Mouse (Mus musculus) MEL (cell line): ENCODE data around the gene Slc4a4. TPM values are rescaled to one million over a fixed set of nuclear protein-coding genes. Genes with fewer than 3 reads are reported as not detected.

Source experiments
- DNase-seq: peaks from one replicate; pipeline ENCODE4 v3.0.0; 2011; ENCODE audit warnings: low read depth, low spot score
- H3K27ac ChIP-seq: 2 replicates; pipeline ENCODE4 v1.5.1; 2012; ENCODE audit warnings: low read depth, mild to moderate bottlenecking, control low read depth, low read length, moderate library complexity; ENCODE audit not compliant: control insufficient read depth
- H3K27me3 ChIP-seq, 2 experiments: fragments of 150-350 bp in 1 of 2; sonication (generic) in 1 of 2; 2 replicates each; pipeline ENCODE4 v1.6.1; 2012; ENCODE audit warnings: low read length in 2 of 2, mild to moderate bottlenecking in 2 of 2, improper control_type of control experiment in 1 of 2, moderate library complexity in 1 of 2; ENCODE audit not compliant: insufficient read depth in 2 of 2, control insufficient read depth in 1 of 2
- H3K36me3 ChIP-seq, 2 experiments: 2 replicates each; pipeline ENCODE4 v1.6.1; 2012 to 2014; ENCODE audit warnings: low read length in 2 of 2, improper control_type of control experiment in 1 of 2, inconsistent platforms in 1 of 2, mild to moderate bottlenecking in 1 of 2; ENCODE audit not compliant: insufficient read depth in 2 of 2, control insufficient read depth in 1 of 2
- H3K4me1 ChIP-seq, 2 experiments: fragments of 150-350 bp in 1 of 2; sonication (generic) in 1 of 2; 2 replicates each; pipeline ENCODE4 v1.6.1; 2012; ENCODE audit warnings: low read length in 2 of 2, improper control_type of control experiment in 1 of 2, mild to moderate bottlenecking in 1 of 2; ENCODE audit not compliant: insufficient read depth in 2 of 2, control insufficient read depth in 1 of 2
- H3K4me3 ChIP-seq, 2 experiments: fragments of 150-350 bp in 1 of 2; sonication (generic) in 1 of 2; 2 replicates each; pipeline ENCODE4 v1.5.1; 2012; ENCODE audit warnings: low read depth in 2 of 2, low read length in 2 of 2, mild to moderate bottlenecking in 2 of 2, moderate library complexity in 2 of 2, control low read depth in 1 of 2, improper control_type of control experiment in 1 of 2; ENCODE audit not compliant: control insufficient read depth in 1 of 2, insufficient read depth in 1 of 2
- H3K79me2 ChIP-seq: 2 replicates; pipeline ENCODE4 v1.6.1; 2012; ENCODE audit warnings: mild to moderate bottlenecking, low read length, moderate library complexity; ENCODE audit not compliant: control insufficient read depth, poor library complexity, insufficient read depth
- H3K9ac ChIP-seq: 2 replicates; pipeline ENCODE4 v1.6.1; 2012; ENCODE audit warnings: low read depth, mild to moderate bottlenecking, control low read depth, low read length, moderate library complexity; ENCODE audit not compliant: control insufficient read depth, poor library complexity, severe bottlenecking
- H3K9me3 ChIP-seq: fragments of 150-350 bp; sonication (generic); replicated peaks from 2 replicates; pipeline ENCODE4 v1.6.1; 2012; ENCODE audit warnings: mild to moderate bottlenecking, low read length, improper control_type of control experiment, moderate library complexity; ENCODE audit not compliant: insufficient read depth
- BHLHE40 ChIP-seq: IDR thresholded peaks from 2 replicates; pipeline ENCODE4 v1.6.1; 2012; ENCODE audit warnings: low read depth, mild to moderate bottlenecking, inconsistent platforms, low read length, improper control_type of control experiment, borderline replicate concordance
- CHD1 ChIP-seq: IDR thresholded peaks from 2 replicates; pipeline ENCODE4 v1.6.1; 2012; ENCODE audit warnings: low read depth, mild to moderate bottlenecking, inconsistent platforms, low read length, improper control_type of control experiment
- ELF1 ChIP-seq: IDR thresholded peaks from 2 replicates; pipeline ENCODE4 v1.6.1; 2014; ENCODE audit warnings: low read depth, mild to moderate bottlenecking, inconsistent platforms, low read length, improper control_type of control experiment, moderate library complexity
- ETS1 ChIP-seq: IDR thresholded peaks from 2 replicates; pipeline ENCODE4 v1.6.1; 2012; ENCODE audit warnings: low read depth, mild to moderate bottlenecking, inconsistent platforms, low read length, improper control_type of control experiment, moderate library complexity
- GABPA ChIP-seq: IDR thresholded peaks from 2 replicates; pipeline ENCODE4 v1.6.1; 2012; ENCODE audit warnings: low read depth, mild to moderate bottlenecking, inconsistent platforms, low read length, improper control_type of control experiment, moderate library complexity
- GATA1 ChIP-seq: IDR thresholded peaks from 2 replicates; pipeline ENCODE4 v1.6.1; 2011; ENCODE audit warnings: low read depth, low read length, improper control_type of control experiment
- KAT2A ChIP-seq: conservative IDR thresholded peaks from 2 replicates; pipeline ENCODE4 v1.6.1; 2012; ENCODE audit warnings: low read depth, low read length, improper control_type of control experiment, inconsistent platforms
- MAFK ChIP-seq: IDR thresholded peaks from 2 replicates; pipeline ENCODE4 v1.6.1; 2011; ENCODE audit warnings: low read depth, mild to moderate bottlenecking, low read length, improper control_type of control experiment, borderline replicate concordance
- MYC ChIP-seq: IDR thresholded peaks from 2 replicates; pipeline ENCODE4 v1.6.1; 2011; ENCODE audit warnings: low read depth, mild to moderate bottlenecking, low read length, improper control_type of control experiment, moderate library complexity
- NELFE ChIP-seq: IDR thresholded peaks from 2 replicates; pipeline ENCODE4 v1.6.1; 2011; ENCODE audit warnings: low read depth, low read length, improper control_type of control experiment
- POLR2A ChIP-seq, 2 experiments: IDR thresholded peaks; 2 replicates each; pipeline ENCODE4 v1.6.1; 2011 to 2012; ENCODE audit warnings: low read length in 2 of 2, mild to moderate bottlenecking in 2 of 2, control low read depth in 1 of 2, improper control_type of control experiment in 1 of 2, low read depth in 1 of 2, moderate library complexity in 1 of 2; ENCODE audit not compliant: control insufficient read depth in 1 of 2, insufficient read depth in 1 of 2, poor library complexity in 1 of 2
- RAD21 ChIP-seq: IDR thresholded peaks from 2 replicates; pipeline ENCODE4 v1.6.1; 2011; ENCODE audit warnings: mild to moderate bottlenecking, low read depth, low read length, improper control_type of control experiment
- RCOR1 ChIP-seq: IDR thresholded peaks from 2 replicates; pipeline ENCODE4 v1.6.1; 2012; ENCODE audit warnings: low read depth, mild to moderate bottlenecking, inconsistent platforms, low read length, improper control_type of control experiment
- TBP ChIP-seq: IDR thresholded peaks from 2 replicates; pipeline ENCODE4 v1.8.0; 2011; ENCODE audit warnings: low read depth, low read length, improper control_type of control experiment
- TCF12 ChIP-seq: IDR thresholded peaks from 2 replicates; pipeline ENCODE4 v1.6.1; 2014; ENCODE audit warnings: low read depth, mild to moderate bottlenecking, inconsistent platforms, low read length, improper control_type of control experiment, moderate library complexity
- USF1 ChIP-seq: IDR thresholded peaks from 2 replicates; pipeline ENCODE4 v1.6.1; 2014; ENCODE audit warnings: low read depth, mild to moderate bottlenecking, inconsistent platforms, low read length, improper control_type of control experiment, moderate library complexity
- polyA plus RNA-seq, 2 experiments: library from polyadenylated mRNA; stranded (reverse) in 1 of 2; unstranded in 1 of 2; fragments of >175 nt in 1 of 2; fragments of >200 nt in 1 of 2; gene quantifications; 2 replicates each; pipeline versions ENCODE4 v1.2.1 to v1.2.4; 2012; ENCODE audit warnings: low replicate concordance in 2 of 2, low read depth in 1 of 2; ENCODE audit not compliant: insufficient read length in 2 of 2, insufficient read depth in 1 of 2, missing spikeins in 1 of 2
- total RNA-seq: library from RNA; depleted of rRNA; stranded (reverse); fragments of 300-350 nt; gene quantifications from 2 replicates; pipeline ENCODE4 v1.2.3, GENCODE M21; 2012

Slc4a4 gene
- total and polyA plus RNA-seq, 3 experiments = not detected

DNA sequence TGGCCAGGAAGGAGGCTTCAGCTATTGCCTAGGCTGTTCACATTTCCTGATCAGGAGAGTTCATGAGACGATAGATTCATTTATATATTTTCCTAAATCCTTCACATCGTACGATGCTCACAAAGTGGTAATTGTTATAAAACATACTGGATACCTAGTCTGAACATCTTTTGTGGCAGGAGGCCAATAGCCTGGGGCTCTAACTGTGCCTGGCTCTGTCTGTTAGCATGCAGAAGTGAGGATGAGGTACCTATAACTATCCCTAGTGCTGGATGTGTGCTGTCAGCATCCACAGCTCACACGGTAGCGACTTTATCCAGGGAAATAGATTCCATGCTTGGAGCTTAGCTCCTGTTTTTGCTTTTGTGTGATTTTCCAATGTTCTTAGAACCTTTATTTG, 28.5 kb downstream of the Slc4a4 start:
- TF ChIP-seq USF1 (no peak), TCF12 (no peak), RCOR1 (no peak), GABPA (no peak), NELFE (no peak)
- no peak for DNase-seq
- H3K9me3 ChIP-seq = no peaks in the 10 kb centered on the region
- no peak overlapping the region for H3K4me3 ChIP-seq
- no peaks in the 10 kb centered on the region for H3K4me1 ChIP-seq
- no peaks in the 10 kb centered on the region for H3K79me2 ChIP-seq
- no peak overlapping the region for H3K27ac ChIP-seq
- no peaks in the 10 kb centered on the region; a peak in 1 of 4 replicates for H3K27me3 ChIP-seq
- no peaks in the 10 kb centered on the region for H3K36me3 ChIP-seq
- no peak overlapping the region for H3K9ac ChIP-seq

DNA sequence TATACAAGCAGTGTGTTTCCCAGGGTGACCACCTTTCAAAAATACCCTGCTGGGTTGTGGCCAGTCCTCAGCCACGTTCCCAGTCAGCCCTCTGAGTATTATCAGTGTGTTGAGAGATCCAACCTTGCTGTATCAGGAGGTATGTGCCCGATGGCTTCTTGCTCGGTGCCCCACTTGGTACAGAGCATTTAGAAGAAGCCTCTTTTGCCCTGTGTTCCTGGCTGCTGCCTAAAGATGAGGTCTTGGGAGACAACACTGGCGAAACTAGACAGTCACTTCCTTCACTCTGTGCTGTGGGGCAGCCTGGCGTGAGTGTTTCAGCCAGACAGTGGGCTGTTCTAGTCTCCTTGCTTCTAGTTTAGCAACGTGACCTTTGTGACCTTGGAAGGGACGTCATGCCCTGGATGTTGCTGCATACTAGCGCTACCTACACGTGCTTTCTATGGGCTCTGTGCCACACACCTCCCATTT, 29.9 kb downstream of the Slc4a4 start:
- Histone ChIP-seq H3K4me1 (no peaks in the 10 kb centered on the region), H3K79me2 (no peaks in the 10 kb centered on the region), H3K4me3 (no peak overlapping the region), H3K9me3 (no peaks in the 10 kb centered on the region), H3K36me3 (no peaks in the 10 kb centered on the region), H3K27me3 (no peaks in the 10 kb centered on the region), H3K9ac (no peak overlapping the region), H3K27ac (no peak overlapping the region)
- no peak for TF ChIP-seq KAT2A
- no peak for TF ChIP-seq GATA1
- no peak for DNase-seq

DNA sequence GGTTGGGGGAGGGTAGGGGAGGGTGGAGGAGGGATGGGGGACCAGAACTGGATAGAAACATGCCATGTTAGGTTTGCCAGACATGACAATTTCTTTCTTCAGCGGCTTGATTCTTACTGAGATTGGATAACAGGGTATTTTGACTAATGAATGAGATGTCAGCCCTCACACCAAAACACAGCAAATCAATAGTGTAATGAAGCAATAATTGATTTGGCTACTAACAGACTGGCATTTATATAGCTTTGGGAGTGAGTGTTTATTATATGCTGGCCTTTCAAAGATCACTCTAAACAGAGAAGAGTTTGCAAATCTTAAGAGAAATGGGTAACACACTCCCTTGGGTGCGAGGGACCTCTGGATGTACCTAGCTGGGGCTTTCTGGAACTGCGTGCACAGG, 30.6 kb downstream of the Slc4a4 start:
- Histone ChIP-seq H3K36me3 (no peaks in the 10 kb centered on the region), H3K9ac (no peak overlapping the region)
- no peak for TF ChIP-seq ELF1
- no peak for TF ChIP-seq BHLHE40
- TF ChIP-seq MAFK = no peak

DNA sequence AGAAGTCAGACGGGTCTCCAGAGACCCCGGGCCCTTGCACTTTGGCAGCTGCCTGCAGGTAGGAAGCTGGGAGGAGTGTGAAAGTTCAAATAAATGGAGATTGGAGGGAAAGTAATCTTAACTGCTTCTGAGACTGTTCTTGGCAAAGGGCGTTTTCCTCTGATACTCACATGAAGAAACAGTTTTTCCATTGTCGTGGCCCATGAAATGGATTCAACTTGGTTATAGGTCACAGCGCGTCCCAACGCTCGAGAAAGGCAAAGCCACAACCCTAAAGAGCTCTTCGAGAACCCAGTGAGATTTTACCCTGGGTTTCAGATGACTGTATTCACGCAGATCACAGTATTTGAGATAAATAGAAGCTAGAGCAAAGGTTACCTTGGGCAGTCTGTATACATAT, 31.0 kb downstream of the Slc4a4 start:
- Histone ChIP-seq H3K4me1 (no peaks in the 10 kb centered on the region), H3K9ac (no peak overlapping the region), H3K79me2 (no peaks in the 10 kb centered on the region), H3K36me3 (no peaks in the 10 kb centered on the region), H3K4me3 (no peak overlapping the region), H3K27me3 (no peaks in the 10 kb centered on the region), H3K9me3 (no peaks in the 10 kb centered on the region), H3K27ac (no peak overlapping the region)
- TF ChIP-seq TBP = no peak
- no peak for TF ChIP-seq GABPA
- no peak for TF ChIP-seq ELF1
- no peak for TF ChIP-seq MYC
- no peak for TF ChIP-seq ETS1
- no peak for TF ChIP-seq RAD21
- no peak for TF ChIP-seq POLR2A (IDR thresholded peaks at IDR 0.05; ENCODE audit: control insufficient read depth in 1 of 2, insufficient read depth in 1 of 2, low read depth in 1 of 2, low read length in 2 of 2, poor library complexity in 1 of 2)
- no peak for TF ChIP-seq RCOR1
- TF ChIP-seq BHLHE40 = no peak
- TF ChIP-seq CHD1 = no peak
- TF ChIP-seq NELFE = no peak
- no peak for DNase-seq

More for the DNA sequence above, 30.6 kb downstream of the Slc4a4 start:
- Histone ChIP-seq H3K9me3 (no peaks in the 10 kb centered on the region), H3K4me3 (no peak overlapping the region), H3K79me2 (no peaks in the 10 kb centered on the region), H3K27ac (no peak overlapping the region), H3K27me3 (no peaks in the 10 kb centered on the region), H3K4me1 (no peaks in the 10 kb centered on the region)
- no peak for DNase-seq
